Mouse (Mus musculus) ovary, postnatal 10 days (tissue): ENCODE results near the gene Trpm5.

Source experiments
- DNase-seq: peaks from one replicate; pipeline ENCODE4 v3.0.0; 2022; ENCODE audit warnings: low spot score

Trpm5 gene

DNA sequence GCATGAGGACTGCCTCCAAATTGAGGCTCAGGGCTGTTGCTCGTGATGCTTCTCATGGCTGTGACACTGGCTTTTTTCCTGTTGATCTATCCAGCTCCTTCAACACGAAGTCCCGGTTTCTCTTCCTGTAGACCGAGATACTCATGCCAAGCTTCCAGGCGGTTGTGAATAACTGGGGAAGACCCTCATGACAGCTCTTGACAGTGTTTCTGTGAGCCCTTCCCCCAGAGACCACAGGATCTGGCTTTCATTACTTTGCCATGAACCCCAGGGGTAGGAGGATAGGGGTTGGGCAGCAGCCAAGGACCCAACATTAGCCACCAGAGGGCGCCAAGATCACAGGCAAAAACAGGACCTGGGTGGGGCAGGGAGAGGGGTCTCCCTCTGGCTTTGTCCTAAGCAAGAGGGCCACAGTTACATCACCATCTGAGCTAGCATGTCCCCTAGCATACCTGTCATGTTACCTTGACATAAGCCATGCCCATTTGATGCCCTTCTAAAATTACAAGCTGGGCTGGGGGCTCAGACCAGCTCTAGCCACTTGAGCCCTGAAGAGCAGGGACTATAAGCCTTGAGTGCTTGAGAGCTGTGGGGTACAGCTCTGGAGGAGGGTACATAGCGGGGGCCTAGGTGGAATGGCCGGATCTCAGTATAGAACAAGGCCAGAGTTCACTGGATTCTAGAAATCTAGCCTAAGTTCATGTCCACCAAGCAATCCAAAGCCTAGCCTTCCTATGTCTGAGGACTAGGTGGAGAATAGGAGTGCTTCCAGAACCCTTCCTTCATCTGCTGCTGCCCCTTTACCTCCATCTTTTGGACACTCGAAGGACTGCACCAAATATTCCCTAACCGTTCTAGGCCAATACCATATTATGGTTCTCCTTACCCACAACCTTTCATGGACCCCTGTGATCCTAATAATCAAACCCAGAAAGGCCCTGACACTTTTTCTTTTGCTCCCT, at the start of gene Trpm5:
Gene Trpm5 (minus strand): TSS at position 51 of the 962 bp plus-strand sequence.
- peak; percentile 69 for DNase-seq

DNA sequence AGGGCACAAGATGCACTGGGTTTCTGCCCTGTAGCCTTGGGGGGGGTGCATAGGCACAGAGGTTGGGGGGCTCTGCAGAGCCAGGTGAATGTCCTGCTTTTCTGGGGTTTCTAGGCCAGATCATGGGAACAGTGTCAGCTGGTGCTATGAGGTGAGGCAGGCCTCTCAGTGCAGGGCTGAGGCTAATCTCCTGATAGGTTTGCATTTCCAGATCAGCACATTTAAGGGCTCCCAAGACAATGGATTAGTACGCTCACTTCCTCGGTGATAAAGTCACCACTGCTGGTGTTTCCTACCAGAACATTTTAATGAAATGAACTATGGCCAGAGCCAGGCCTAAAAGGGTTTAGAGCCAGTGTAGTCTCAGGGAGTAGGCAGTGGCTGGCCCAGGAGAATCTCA, 48.2 kb upstream of the Trpm5 start:
- DNase-seq, result no peak

DNA sequence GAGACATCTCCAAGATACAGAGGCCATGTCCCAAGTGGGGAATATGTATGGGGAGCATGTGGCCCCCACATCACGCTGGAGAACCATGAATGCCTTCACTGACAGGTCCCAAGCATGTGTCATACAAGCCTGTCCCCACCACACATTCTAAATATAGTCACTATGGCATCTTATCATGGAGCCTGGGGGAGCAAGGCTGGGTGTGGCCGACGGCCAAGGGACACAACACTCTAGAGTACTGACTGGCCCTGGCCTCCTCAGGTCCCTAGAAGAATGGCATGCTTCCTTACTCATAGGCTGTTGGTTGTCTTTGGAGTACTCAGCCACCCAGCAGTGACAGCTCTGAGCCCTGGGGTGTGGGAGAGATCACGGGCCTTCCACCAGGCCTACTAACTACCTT, 45.5 kb upstream of the Trpm5 start:
- DNase-seq, result no peak

DNA sequence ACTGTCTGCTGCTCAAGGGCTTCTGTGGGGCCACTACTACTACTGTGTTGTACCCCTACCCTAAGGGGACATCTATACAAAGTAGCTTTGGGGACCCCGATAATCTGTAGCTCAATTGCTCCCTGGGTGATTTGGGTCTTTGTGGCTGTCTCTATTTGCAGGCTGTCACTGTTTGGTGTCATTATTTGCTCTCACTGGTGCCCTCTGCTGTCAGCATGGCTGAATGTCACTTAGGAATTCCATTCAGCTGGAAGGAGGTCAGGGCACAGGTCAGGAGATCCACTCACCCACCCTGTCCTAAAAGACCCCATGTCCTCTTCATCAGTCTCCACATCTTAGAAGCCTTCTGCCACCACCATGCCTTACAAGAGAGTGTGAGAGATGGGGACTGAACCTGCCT, 44.3 kb upstream of the Trpm5 start:
- DNase-seq, result no peak

DNA sequence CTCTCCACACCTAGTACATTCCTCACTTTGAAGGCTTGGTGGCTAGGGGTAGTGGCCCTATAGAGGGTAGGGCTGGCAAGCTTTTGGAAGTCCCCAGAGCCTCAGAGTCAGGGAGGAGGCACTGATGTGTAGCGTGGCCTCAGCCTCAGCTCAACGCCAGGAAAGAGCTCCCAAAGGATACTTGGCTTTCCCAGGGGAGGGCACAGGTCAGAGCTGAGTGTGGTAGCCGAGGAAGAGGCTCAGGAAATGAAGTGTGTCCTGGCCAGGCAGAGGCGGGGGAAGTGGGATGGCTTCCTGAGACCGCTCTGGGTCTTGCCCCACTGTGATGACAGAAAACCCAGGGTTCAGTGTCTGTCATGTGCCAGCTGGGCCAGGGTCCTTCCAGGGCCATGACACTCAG, 42.1 kb upstream of the Trpm5 start:
- DNase-seq, result no peak

DNA sequence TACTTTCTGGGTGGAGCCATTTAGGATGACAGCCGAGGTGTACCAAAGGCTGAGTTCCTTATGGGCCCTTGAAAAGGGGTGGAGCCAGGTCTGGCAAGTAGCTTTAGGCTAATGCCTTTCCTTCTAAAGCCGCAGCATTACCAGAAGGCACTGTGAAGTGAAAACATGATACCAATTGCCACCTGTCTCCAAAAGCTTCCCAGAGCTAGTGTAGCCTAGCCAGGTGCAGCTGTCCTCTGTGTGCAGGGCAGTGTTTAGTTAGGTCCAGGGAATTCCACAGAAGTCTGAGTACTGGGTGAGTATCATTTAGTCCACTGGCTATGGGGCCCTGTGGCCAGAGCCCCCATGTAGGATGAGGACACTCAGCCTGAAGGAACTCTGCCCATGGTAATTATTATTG, 41.7 kb upstream of the Trpm5 start:
- DNase-seq, result no peak

DNA sequence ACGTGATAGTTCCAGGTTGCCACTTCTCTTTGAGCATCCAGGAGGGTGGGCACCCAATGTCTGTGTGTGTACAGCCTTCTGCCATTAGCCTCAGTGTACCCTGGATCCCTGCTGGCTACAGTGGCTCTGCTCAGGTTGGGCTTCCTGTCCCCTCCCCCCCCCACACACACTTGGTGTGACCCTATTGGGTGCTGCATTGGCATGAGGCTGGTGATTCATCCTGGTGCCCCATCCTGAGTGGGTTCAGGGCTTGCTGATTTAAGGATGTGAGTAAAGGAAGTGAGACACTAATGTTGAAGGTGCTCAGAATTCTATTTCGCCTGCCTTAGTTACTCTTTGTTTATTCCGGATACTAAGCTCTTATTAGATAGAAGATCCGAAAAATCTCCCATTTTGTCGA, 38.4 kb upstream of the Trpm5 start:
- DNase-seq, result no peak

DNA sequence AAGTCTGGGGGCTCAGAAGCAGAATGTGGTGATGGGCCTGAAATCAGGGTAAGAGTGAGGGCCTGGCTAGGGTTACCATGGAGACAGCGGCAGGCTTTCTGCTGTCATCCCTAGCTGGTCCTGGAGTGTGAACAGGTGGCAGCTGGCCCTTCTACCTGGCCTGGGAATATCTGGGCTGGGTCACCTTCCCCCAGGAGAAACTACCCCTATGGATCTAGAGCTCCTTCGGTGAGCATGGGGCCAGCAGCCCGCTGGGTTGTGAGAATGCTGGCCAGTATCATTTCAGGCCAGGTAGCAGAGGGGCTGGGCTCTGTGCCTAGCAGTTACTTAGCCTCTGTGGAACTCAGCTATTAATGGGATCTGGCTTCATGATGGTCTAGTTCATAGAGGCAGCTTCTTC, 30.5 kb upstream of the Trpm5 start:
- no peak for DNase-seq

DNA sequence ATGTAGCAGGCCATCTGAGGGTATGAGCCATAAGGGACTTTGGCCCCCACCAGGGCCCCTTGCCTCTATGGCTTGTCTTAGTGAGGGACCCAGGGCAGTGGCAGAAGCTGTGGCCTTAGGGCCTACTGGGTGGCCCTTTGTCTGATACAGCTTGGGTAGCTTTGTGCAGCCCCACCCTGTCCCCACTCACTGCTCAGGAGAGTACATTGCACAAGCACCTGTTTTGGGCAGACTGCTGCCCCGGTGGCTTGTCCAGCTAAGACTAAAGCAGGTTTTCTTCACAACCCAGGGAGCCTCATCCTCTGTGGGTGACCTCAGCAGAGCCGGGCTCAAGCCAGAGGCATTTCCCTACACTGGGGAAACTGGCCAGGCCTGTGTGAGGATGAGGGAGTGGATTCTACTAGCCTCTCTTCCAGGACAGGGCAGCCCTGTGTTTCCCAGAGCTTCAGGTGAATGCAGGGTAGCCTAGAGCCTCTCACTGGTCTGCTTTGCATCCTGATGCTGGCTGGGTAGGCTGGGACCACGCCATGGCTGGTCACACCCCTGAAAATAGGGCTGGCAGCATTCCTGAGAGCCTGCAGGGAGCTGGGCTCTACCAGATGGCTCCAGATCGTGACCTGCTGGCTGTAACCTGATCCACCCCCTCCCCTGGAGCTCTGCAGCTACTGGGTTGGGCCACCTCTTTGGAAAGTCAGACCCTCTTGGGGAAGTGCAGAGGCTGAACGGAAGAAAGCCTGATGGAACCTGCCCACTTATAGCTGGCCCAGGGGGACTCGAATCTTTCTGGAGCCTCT, 29.6 kb upstream of the Trpm5 start:
- peak; percentile 50 for DNase-seq

DNA sequence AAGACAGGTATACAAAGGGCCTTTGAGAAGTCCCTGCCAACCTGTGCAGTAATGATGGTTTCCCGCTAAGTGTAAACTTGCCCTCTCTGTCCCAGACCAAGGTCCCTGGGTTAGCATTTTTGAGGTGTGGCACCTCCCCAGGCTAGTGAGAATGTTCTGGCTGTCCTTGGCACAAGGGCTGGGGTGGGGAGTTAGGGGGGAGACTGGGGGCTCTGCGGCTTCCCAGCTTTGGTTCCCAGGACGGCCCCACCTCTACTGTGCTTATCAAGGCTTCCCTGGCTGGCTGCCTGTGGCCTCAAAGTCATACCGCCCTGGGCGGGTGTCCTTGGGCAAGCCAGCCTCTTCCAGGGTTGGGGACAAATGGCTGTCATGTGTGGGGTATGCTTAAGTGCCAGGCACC, 27.7 kb upstream of the Trpm5 start:
- no peak for DNase-seq

DNA sequence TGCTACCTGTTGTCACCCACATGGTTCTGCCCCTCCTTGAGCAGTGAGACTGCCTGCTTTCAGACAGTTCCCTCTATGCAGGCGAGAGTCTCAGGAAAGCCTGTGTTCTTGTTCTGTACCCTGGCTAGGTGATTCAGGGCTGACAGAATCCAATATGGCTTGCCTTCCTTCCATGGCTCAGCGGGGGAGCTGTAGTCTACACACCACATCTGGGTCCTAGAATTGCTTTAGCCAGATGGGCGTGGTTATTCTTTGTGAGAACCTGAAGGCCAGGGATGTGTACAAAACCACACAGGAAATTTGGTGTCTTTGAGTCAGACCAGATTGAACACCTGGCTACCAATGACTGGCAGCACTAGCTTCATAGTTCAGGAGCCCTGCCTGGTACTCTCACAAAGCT, 25.4 kb upstream of the Trpm5 start:
- no peak for DNase-seq

DNA sequence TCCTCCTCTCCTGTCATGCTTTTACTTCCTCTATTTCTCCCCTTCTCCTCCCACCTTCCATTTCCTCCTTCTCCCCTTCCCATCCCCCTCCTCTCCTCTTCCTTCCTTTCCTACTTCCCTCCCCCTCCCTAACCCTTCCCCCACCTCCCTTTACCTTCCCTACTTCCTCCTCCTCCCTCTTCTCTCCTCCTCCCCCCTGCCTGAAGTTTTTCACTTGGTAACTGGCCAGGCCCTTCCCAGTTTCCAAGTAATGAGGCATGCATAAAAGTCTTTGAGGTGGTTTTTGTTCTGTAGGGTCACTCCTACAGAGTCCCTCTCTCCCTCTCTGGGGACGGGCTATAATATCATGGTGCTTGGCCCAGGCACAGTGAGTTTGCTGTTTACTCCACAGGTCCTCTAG, 25.0 kb upstream of the Trpm5 start:
- DNase-seq, result no peak

DNA sequence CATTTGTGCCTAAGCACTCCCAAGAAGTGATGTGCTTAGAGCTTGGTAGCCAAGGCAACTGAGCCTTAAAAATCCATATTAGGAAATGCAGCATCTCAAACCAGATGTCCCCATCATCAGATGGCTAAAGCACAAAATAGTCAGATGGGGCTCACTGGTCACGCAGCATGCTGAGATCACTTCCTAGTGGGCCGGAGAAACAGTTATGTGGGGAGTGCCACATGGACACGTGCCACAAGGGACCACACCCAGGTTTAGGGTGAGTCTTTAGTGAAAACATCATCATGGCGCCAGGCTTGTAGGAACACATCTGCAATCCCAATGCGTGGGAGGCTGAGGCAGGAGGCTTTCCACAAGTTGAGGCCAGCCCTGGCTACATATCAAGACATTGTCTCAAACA, 22.1 kb upstream of the Trpm5 start:
- no peak for DNase-seq

DNA sequence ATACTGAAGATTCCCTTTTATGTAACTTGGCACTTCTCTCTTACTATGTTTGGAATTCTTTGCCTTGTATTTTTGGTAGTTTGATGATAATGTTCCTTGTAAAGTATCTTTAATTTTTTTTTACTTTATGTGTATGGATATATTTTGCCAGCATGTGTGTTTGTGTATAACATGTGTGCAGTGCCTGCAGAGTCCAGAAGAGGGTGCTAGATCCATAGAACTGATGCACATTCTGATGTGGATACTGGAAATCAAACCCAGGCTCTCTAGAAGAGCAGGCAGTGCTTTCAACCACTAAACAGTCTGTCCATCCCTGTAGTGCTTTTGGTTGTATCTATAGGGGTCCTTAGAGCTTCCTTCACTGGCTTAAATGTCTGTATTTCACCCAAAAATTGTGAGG, 20.3 kb upstream of the Trpm5 start:
- no peak for DNase-seq

DNA sequence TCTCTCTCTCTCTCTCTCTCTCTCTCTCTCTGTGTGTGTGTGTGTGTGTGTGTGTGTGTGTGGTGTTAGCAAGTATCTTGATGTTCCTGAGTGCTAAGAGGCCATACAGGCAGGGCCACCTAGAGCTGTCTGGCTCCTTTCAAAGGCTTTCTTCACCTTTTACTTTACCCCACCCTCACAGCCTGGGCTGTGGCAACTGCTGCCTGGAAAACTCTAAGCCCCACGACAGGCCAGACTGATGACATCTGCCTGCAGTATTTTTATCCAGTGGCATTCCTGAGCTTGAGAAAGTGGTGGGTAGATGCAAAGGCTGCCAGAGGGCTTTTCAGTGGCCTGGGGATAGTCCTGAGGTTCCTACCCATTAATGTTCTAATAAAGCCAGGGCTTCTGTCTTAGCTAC, 18.0 kb upstream of the Trpm5 start:
- DNase-seq, result no peak

DNA sequence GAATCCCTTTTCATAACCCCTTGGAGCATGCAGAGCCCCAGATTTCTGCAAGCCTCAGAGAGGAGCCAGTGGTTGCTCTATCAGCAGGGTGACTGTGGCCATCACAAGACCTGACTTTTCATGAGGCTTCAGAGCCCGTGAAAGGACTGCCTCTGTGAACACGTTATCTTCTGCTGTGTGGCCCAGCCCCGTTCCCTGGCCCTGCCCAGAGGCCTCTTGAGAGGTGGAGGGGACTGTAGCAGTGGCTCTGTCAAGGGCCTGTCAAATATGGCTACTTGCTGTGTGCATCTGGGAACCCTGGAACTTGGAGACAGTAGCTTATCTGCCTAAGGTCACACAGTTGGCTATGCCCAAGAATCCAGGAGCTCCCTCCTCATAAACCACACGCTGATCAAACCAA, 17.3 kb upstream of the Trpm5 start:
- DNase-seq, result no peak

DNA sequence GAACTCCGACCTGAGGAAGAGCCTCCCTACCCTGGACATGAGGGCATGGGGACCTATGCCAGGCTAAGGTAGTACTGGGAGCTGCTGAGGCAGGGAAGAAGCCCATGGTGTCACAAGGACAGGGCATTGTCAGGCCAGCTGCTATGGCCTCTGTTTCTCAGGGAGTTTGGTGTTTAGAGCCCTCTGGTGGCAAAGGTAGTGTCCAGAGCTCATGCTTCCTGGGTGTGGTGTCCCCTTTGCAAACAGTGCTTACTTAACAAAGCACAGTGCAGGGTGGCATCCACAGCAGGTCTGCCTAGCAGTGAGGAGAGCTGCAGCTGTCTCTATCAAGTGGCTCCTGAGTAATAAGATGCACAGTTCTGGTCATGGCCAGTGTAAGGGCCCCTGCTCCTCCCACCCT, 16.4 kb upstream of the Trpm5 start:
- DNase-seq, result no peak

DNA sequence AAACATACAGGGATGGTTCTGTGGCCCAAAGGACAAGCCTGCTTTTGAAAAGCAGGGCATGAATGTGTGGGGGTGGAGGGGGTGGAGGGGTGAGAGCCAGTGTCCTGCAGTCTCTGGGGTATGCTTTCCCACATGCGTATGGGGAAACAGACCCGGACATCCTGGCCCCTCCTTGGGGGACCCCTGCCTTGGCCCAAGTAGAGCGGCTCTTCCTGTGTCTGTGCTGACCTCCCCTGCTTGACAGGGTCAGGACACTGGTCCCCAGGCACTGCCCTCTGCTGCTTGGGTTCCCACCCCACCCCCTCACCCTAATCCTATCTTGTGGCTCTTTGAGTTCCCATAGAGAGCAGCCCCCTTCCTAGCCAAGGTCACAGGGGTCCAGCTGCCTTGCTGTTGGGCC, 15.3 kb upstream of the Trpm5 start:
- no peak for DNase-seq

DNA sequence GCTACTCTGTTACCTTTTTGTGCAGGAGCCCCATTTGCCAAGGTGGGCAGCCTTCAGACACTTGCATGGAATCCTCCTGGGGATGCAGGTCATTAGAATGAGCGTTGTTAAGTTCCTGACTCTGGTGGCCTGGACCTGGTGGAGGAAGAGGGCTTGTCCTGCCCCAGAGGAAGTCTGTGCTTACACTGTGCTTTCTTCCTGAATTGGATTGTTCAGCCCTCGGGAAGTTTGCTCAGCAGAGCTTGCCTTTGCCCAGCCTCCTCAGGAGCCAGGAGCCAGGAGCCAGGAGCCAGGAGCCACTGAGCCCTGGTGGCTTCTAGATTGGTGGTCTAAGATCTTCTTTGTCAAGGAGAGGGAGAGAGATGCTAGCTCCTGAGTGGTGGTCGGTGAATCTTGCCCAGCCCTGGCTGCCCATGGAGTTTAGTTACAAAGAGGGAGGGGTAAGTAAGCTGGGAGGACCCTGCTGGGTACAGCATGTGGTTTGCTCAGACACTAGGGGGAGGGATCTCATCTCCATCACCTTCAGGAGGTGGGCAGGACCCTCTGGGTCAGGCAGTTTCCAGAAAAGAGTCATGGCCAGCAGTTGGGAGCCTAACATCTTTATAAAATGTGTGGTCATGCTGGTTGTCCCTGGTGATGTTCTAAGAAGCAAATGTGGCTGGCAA, 14.7 kb upstream of the Trpm5 start:
- DNase-seq, result no peak

DNA sequence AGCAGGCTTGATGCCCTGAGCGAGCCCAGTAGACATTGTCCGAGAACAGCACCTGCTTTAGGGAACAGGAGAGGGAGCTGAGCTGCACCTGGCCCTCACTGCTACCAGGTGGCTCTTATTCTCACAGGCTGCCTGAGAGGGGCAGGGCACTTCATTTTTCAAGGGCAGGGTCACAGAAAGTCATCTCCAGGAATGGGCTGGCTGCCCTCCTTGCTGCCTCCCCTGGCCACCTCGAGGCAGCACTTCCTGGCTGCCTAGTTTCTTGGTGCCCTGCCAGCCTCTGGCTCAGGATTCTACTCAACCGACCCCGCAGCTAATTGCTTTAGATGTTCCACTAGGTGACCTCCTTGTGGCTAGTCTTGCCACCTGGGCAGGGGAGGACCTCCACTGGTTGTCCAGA, 13.8 kb upstream of the Trpm5 start:
- no peak for DNase-seq

DNA sequence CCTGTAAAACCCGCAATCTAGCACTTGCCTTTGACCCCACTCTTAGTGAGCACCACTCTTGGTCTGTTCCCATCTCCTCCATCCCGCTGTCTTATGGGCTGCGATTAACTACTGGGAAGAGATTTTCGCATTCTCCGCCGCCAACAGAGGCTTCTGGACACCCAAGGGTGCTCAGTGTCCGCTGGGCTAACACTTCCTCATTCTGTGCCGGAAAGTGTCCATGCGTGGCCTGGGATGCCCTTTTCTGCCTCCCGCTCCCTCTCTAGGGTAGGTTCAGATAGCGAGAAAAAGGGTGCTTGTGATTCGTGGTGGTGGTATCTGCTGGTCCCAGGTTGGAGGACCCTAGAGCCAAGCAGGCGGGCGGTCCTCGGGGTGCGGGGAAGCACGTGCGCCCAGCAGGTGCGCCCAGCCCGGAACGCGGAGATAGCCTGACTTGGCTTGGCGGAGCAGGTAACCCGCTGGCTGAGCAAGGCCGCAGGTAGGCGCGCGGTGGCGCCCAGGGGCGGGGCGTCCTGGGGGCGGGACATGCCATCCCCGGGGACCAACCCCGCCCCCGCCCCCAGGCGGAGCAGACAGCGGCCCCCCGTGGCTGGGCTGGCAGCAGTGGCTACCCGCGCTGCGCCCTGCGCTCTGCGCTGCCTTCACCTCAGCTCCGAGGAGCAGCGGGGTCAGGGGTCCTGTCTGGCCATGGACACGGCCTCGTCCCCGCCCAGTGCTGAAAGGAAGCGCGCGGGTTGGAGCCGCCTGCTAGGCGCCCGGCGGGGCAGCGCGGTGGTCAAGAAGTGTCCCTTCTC, 12.4 kb upstream of the Trpm5 start:
- DNase-seq, result no peak

DNA sequence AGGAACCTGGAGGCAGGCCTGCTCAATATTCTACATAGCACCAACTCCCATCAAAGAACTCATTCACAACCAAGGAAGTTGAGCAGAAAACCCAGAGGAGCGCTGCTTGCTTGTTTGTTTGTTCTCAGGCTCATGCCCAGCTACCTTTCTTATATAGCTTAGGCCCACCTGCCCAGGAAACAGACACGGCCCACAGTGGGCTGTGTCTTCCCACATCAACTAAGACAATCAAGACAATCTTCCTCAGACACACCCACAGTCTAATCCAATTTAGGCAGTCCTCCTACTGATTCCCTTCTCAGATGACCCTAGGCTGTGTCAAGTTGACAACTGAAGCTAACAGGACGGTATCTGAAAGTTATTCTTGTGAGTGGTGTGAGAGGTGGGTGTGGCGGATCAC, 11.6 kb upstream of the Trpm5 start, which contains the start of gene Kcnq1:
Gene Kcnq1 (plus strand): TSS at position 301 of the 400 bp plus-strand sequence.
- DNase-seq, result no peak
